13 mouse cellular contexts compared by ENCODE assay signal in genomic region chr13:58629365-58630050, GRCm38 (mm10). TPM values are rescaled to one million over a fixed set of nuclear protein-coding genes. Genes with fewer than 3 reads are reported as not detected.
DNase-seq lines count a peak whose midpoint lies in the region; ATAC-seq lines count a peak whose summit lies in the region.
"Had no signal": no experiment of that assay in that cellular context is flagged by ENCODE, and none has a peak within 500 bp of the region (broad histone marks: within the 10 kb centered on the region; RNA-seq: fewer than 3 reads in every experiment).

No protein-coding gene starts in this region.

- H3K9ac ChIP-seq in heart, embryonic 12.5 days: no peak overlapping the region
- H3K9ac ChIP-seq in hindbrain, embryonic 14.5 days: no peak overlapping the region
- no peak overlapping the region for H3K9ac ChIP-seq in midbrain, embryonic 15.5 days

- H3K36me3 ChIP-seq in heart, embryonic 12.5 days: no peaks in the 10 kb centered on the region
- no peaks in the 10 kb centered on the region for H3K36me3 ChIP-seq in hindbrain, embryonic 14.5 days (replicated peaks; ENCODE audit: control insufficient read depth, insufficient read depth)
- H3K36me3 ChIP-seq in midbrain, embryonic 15.5 days (replicated peaks): no peaks in the 10 kb centered on the region

- peaks cover 24% of the 10 kb centered on the region for H3K4me1 ChIP-seq in heart, embryonic 12.5 days (replicated peaks)
- H3K4me1 ChIP-seq in hindbrain, embryonic 14.5 days (replicated peaks; ENCODE audit: control insufficient read depth, insufficient read depth, low read length): peaks cover 6% of the 10 kb centered on the region; the same call in 1 of the 2 replicates
- H3K4me1 ChIP-seq in midbrain, embryonic 15.5 days: no peaks in the 10 kb centered on the region

- 21% methylated on average over 13 of the region's 13 CpGs for WGBS in heart, embryonic 12.5 days
- WGBS in hindbrain, embryonic 14.5 days: 24% methylated on average over 13 of the region's 13 CpGs
- WGBS in midbrain, embryonic 15.5 days: 26% methylated on average over 13 of the region's 13 CpGs

- no peak for DNase-seq in heart, adult 8-10 months (ENCODE audit: low spot score)
- peak; percentile 74 for DNase-seq in embryo, embryonic 11 days
- no peak for DNase-seq in hindbrain, embryonic 14.5 days (ENCODE audit: low spot score)
- DNase-seq in right cerebral cortex, adult 2 months (ENCODE audit: low spot score in 2 of 2): no peak
- DNase-seq in cerebellum, adult 8-10 months: no peak
- DNase-seq: heart, postnatal 36 days; layer of hippocampus, postnatal 36 days; thymus, adult 18-20 months had no signal

- no peak overlapping the region for H3K27ac ChIP-seq in heart, embryonic 12.5 days (ENCODE audit: poor library complexity, severe bottlenecking)
- no peak overlapping the region for H3K27ac ChIP-seq in hindbrain, embryonic 14.5 days
- no peak overlapping the region for H3K27ac ChIP-seq in midbrain, embryonic 15.5 days

- H3K4me3 ChIP-seq in heart, embryonic 12.5 days: peak overlapping the region; percentile 11; the same call in 1 of the 2 replicates
- H3K4me3 ChIP-seq in hindbrain, embryonic 14.5 days (replicated peaks; ENCODE audit: low read length): no peak overlapping the region
- no peak overlapping the region for H3K4me3 ChIP-seq in midbrain, embryonic 15.5 days
- H3K4me3 ChIP-seq: erythroblast, embryonic 14.5 days had no signal

- ATAC-seq in heart, embryonic 12.5 days (ENCODE audit: insufficient number of reproducible peaks, low FRiP score): no peak
- ATAC-seq in hindbrain, embryonic 14.5 days (ENCODE audit: low FRiP score): no peak
- ATAC-seq in midbrain, embryonic 15.5 days (replicated peaks): no peak
- ATAC-seq in megakaryocyte-erythroid progenitor cell, adult 5-6 weeks (replicated peaks; ENCODE audit: low FRiP score, low TSS enrichment, poor library complexity, severe bottlenecking): no peak

- 0 out of 2 replicates have a peak, but pooled peaks cover 4% of the 10 kb centered on the region for H3K27me3 ChIP-seq in heart, embryonic 12.5 days (replicated peaks)
- no peaks in the 10 kb centered on the region for H3K27me3 ChIP-seq in hindbrain, embryonic 14.5 days (ENCODE audit: control insufficient read depth, insufficient read depth, low read length)
- no peaks in the 10 kb centered on the region for H3K27me3 ChIP-seq in midbrain, embryonic 15.5 days (replicated peaks)

- peak overlapping the region; percentile 52 for H3K4me2 ChIP-seq in heart, embryonic 12.5 days
- H3K4me2 ChIP-seq in hindbrain, embryonic 14.5 days (replicated peaks): peak overlapping the region; percentile 29
- H3K4me2 ChIP-seq in midbrain, embryonic 15.5 days: peak overlapping the region; percentile 20

- no peaks in the 10 kb centered on the region for H3K9me3 ChIP-seq in heart, embryonic 12.5 days (replicated peaks)
- H3K9me3 ChIP-seq in hindbrain, embryonic 14.5 days (ENCODE audit: control insufficient read depth, low read length): no peaks in the 10 kb centered on the region
- no peaks in the 10 kb centered on the region for H3K9me3 ChIP-seq in midbrain, embryonic 15.5 days

RNA-seq across cellular contexts. Expression of gene Slc28a3, which starts 18.8 kb away (rescaled TPM):
- polyA plus RNA-seq in heart, embryonic 12.5 days (2016; fragmentation: Nextera tagmentation; extraction: Ambion mirVana): not detected in 2 replicates
- total RNA-seq in heart, adult 8-10 months (2022): not detected
- polyA plus RNA-seq in hindbrain, embryonic 14.5 days (2014; fragmentation: Nextera tagmentation; extraction: Ambion mirVana): not detected in 2 replicates
- 0.04 and 0.05 TPM in 2 replicates for polyA plus RNA-seq in midbrain, embryonic 15.5 days (2015; fragmentation: Nextera tagmentation; extraction: Ambion mirVana)
- 1.4 TPM in 1 of 2 replicates, not detected in the other for total RNA-seq in megakaryocyte-erythroid progenitor cell, adult 5-6 weeks (2014; fragmentation: Nextera tagmentation)
- not detected in 2 replicates for total RNA-seq in megakaryocyte-erythroid progenitor cell, adult 5-6 weeks (2017)
- total RNA-seq: heart, postnatal 36 days had no signal
- polyA plus RNA-seq: C2C12; erythroblast, embryonic 14.5 days had no signal
